27 mouse cellular contexts compared by ENCODE assay signal in the genomic region with DNA sequence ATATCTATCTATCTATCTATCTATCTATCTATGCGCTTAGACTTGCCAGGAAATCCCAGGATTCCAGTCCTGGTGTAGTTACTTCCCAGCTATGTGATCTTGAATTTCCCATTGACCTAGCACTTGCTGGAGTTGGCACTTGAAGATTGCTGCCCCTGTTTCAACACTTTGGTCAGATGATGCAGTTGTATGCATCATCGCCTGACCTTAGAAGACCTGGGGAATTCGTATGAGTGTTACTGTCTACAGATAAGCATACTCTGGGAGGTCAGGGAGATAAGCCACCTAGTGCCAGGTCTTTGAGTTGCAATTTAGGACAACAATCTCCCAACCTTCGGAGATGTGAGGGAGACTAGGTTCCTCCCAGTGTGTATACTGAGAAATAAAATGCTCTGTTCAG. TPM values are rescaled to one million over a fixed set of nuclear protein-coding genes. Genes with fewer than 3 reads are reported as not detected.
DNase-seq lines count a peak whose midpoint lies in the region; ATAC-seq and TF ChIP-seq lines count a peak whose summit lies in the region.
"Had no signal": no experiment of that assay in that cellular context is flagged by ENCODE, and none has a peak within 500 bp of the region (broad histone marks: within the 10 kb centered on the region; RNA-seq: fewer than 3 reads in every experiment).

No protein-coding gene starts in this region.

- no peaks in the 10 kb centered on the region for H3K27me3 ChIP-seq in hindbrain, postnatal 0 days (ENCODE audit: insufficient read depth, low read length)
- H3K27me3 ChIP-seq in hindbrain, embryonic 13.5 days: 0 out of 2 replicates have a peak, but pooled peaks cover 3% of the 10 kb centered on the region
- peaks cover 6% of the 10 kb centered on the region; the same call in 1 of the 2 replicates for H3K27me3 ChIP-seq in lung, embryonic 14.5 days (ENCODE audit: insufficient read depth, low read length)

- H3K4me2 ChIP-seq in hindbrain, postnatal 0 days (ENCODE audit: low read depth, low read length): no peak overlapping the region
- no peak overlapping the region for H3K4me2 ChIP-seq in hindbrain, embryonic 13.5 days
- no peak overlapping the region for H3K4me2 ChIP-seq in lung, embryonic 14.5 days
- H3K4me2 ChIP-seq: heart, embryonic 13.5 days; limb, embryonic 12.5 days; liver, embryonic 13.5 days had no signal

- DNase-seq in adrenal gland, postnatal 14 days: peak; percentile 28
- DNase-seq in adrenal gland, adult 18-20 months (ENCODE audit: low spot score in 2 of 2): no peak
- no peak for DNase-seq in hindbrain, postnatal 0 days (ENCODE audit: low spot score)
- peak; percentile 6 for DNase-seq in lung, embryonic 14.5 days
- DNase-seq in lung, postnatal 4 days: no peak
- DNase-seq in spleen, postnatal 10 days (ENCODE audit: low spot score in 2 of 2): no peak
- DNase-seq: B cell, adult 2 months; cerebellum, adult 8-10 months; gastrocnemius, postnatal 14 days; heart, postnatal 4 days; kidney, adult 18-20 months; kidney, postnatal 25 days; liver, embryonic 13.5 days; lung, postnatal 10 days; retina, postnatal 1 day; right cerebral cortex, postnatal 4 days; thymus, postnatal 14 days had no signal

- H3K4me1 ChIP-seq in hindbrain, postnatal 0 days (ENCODE audit: insufficient read depth, low read length): 0 out of 2 replicates have a peak, but pooled peaks cover 3% of the 10 kb centered on the region
- H3K4me1 ChIP-seq in hindbrain, embryonic 13.5 days (replicated peaks): peaks cover 9% of the 10 kb centered on the region; the same call in 1 of the 2 replicates
- no peaks in the 10 kb centered on the region for H3K4me1 ChIP-seq in lung, embryonic 14.5 days (ENCODE audit: insufficient read depth)
- H3K4me1 ChIP-seq in cortical plate, adult 2 months (ENCODE audit: control insufficient read depth, insufficient read depth, low read length): no peaks in the 10 kb centered on the region

- no peak overlapping the region for H3K27ac ChIP-seq in hindbrain, postnatal 0 days
- H3K27ac ChIP-seq in hindbrain, embryonic 13.5 days: no peak overlapping the region
- H3K27ac ChIP-seq in lung, embryonic 14.5 days (ENCODE audit: low read depth): no peak overlapping the region
- no peak overlapping the region for H3K27ac ChIP-seq in cortical plate, adult 2 months (ENCODE audit: insufficient read depth, low read length)
- H3K27ac ChIP-seq: heart, embryonic 13.5 days; limb, embryonic 12.5 days; liver, embryonic 13.5 days had no signal

- no peaks in the 10 kb centered on the region for H3K36me3 ChIP-seq in hindbrain, postnatal 0 days (ENCODE audit: insufficient read depth, low read length)
- H3K36me3 ChIP-seq in hindbrain, embryonic 13.5 days: no peaks in the 10 kb centered on the region
- no peaks in the 10 kb centered on the region for H3K36me3 ChIP-seq in lung, embryonic 14.5 days (ENCODE audit: insufficient read depth)
- H3K36me3 ChIP-seq: limb, embryonic 12.5 days; liver, embryonic 13.5 days had no signal

- no peak for ATAC-seq in hindbrain, postnatal 0 days
- ATAC-seq in hindbrain, embryonic 13.5 days (ENCODE audit: low FRiP score): no peak
- no peak for ATAC-seq in lung, embryonic 14.5 days (ENCODE audit: insufficient read depth)
- ATAC-seq: forebrain, embryonic 14.5 days; hindbrain, embryonic 16.5 days; midbrain, embryonic 16.5 days had no signal

- peak; percentile 15; the same call in 1 of the 2 replicates for TF ChIP-seq CTCF in hindbrain, postnatal 0 days (IDR thresholded peaks at IDR 0.05; ENCODE audit: low read depth)
- TF ChIP-seq CTCF in lung, embryonic 14.5 days (IDR thresholded peaks at IDR 0.05; ENCODE audit: low read depth): peak; percentile 20; the same call in 1 of the 2 replicates
- peak; percentile 9; the same call in 1 of the 2 replicates for TF ChIP-seq CTCF in cortical plate, adult 2 months (IDR thresholded peaks at IDR 0.05; ENCODE audit: extremely low read depth, insufficient read depth, low read length)

- TF ChIP-seq POLR2A in cortical plate, adult 2 months (IDR thresholded peaks at IDR 0.05; ENCODE audit: extremely low read depth, insufficient read depth, low read length): no peak

- no peak overlapping the region for H3K4me3 ChIP-seq in hindbrain, postnatal 0 days (ENCODE audit: low read length)
- H3K4me3 ChIP-seq in hindbrain, embryonic 13.5 days: no peak overlapping the region
- H3K4me3 ChIP-seq in lung, embryonic 14.5 days (ENCODE audit: low read depth, low read length): no peak overlapping the region
- H3K4me3 ChIP-seq in cortical plate, adult 2 months (ENCODE audit: insufficient read depth, low read length): no peak overlapping the region
- H3K4me3 ChIP-seq: erythroblast, embryonic 14.5 days; heart, embryonic 13.5 days; limb, embryonic 12.5 days; liver, embryonic 13.5 days had no signal

- H3K9me3 ChIP-seq in hindbrain, postnatal 0 days (ENCODE audit: low read length): no peaks in the 10 kb centered on the region
- H3K9me3 ChIP-seq in hindbrain, embryonic 13.5 days: no peaks in the 10 kb centered on the region
- H3K9me3 ChIP-seq in lung, embryonic 14.5 days (ENCODE audit: low read depth, low read length): no peaks in the 10 kb centered on the region
- H3K9me3 ChIP-seq: heart, embryonic 13.5 days; limb, embryonic 12.5 days; liver, embryonic 13.5 days had no signal

- WGBS in hindbrain, postnatal 0 days: 74% methylated on average over 4 of the region's 4 CpGs
- 76% methylated on average over 4 of the region's 4 CpGs for WGBS in hindbrain, embryonic 13.5 days
- WGBS in lung, embryonic 14.5 days: 68% methylated on average over 4 of the region's 4 CpGs

- no peak overlapping the region for H3K9ac ChIP-seq in hindbrain, postnatal 0 days (replicated peaks; ENCODE audit: low read length)
- H3K9ac ChIP-seq in hindbrain, embryonic 13.5 days: no peak overlapping the region
- H3K9ac ChIP-seq in lung, embryonic 14.5 days: no peak overlapping the region
- H3K9ac ChIP-seq: heart, embryonic 13.5 days; limb, embryonic 12.5 days; liver, embryonic 13.5 days had no signal

RNA-seq across cellular contexts. Expression of gene Rcan2, which starts 5.7 kb away (rescaled TPM):
- 4.3 and 5.9 TPM in 2 replicates for total RNA-seq in adrenal gland, postnatal 14 days (2021)
- 1 to 10 TPM; 4.7 to 6.5 TPM for total RNA-seq in adrenal gland, adult 18-20 months (2021)
- total RNA-seq in hindbrain, postnatal 0 days (2014; rRNA removed): 124 and 132 TPM in 2 replicates
- 86.4 and 102 TPM in 2 replicates for polyA plus RNA-seq in hindbrain, postnatal 0 days (2015; fragmentation: Nextera tagmentation; extraction: Ambion mirVana)
- polyA plus RNA-seq in hindbrain, embryonic 13.5 days (2015; fragmentation: Nextera tagmentation; extraction: Ambion mirVana): 104 and 111 TPM in 2 replicates
- polyA plus RNA-seq in lung, embryonic 14.5 days (2014; fragmentation: Nextera tagmentation; extraction: Ambion mirVana): 3.7 and 4.2 TPM in 2 replicates
- polyA plus RNA-seq in cortical plate, adult 2 months (2012; rRNA removed): 167 and 194 TPM in 2 replicates
- total RNA-seq: common myeloid progenitor, adult 5-6 weeks; megakaryocyte-erythroid progenitor cell, adult 5-6 weeks had no signal
- polyA plus RNA-seq: erythroblast, embryonic 14.5 days had no signal

Comparison
In these comparisons a context has a peak if more than half of its experiments do, and no peak if none do; other contexts are left out.
1. DNase-seq: peak in adrenal gland, postnatal 14 days (single experiment) and lung, embryonic 14.5 days (single experiment); none in adrenal gland, adult 18-20 months (0 of 2), hindbrain, postnatal 0 days (single experiment), lung, postnatal 4 days (0 of 2) and spleen, postnatal 10 days (0 of 2).
2. RNA of gene Rcan2, which starts 5.7 kb away (polyA plus RNA-seq): 167 to 194 TPM in cortical plate, adult 2 months, 104 to 111 TPM in hindbrain, embryonic 13.5 days and 86.4 to 102 TPM in hindbrain, postnatal 0 days; 3.7 to 4.2 TPM in lung, embryonic 14.5 days; every median in the first group is over 10 times any median in the second.
3. Peak in every context shown above with its lines, with median percentiles within 50 percentile points of each other: CTCF ChIP-seq.